Mouse (Mus musculus) heart, postnatal 10 days (tissue): ENCODE results near the gene A3galt2. TPM values are rescaled to one million over a fixed set of nuclear protein-coding genes. Genes with fewer than 3 reads are reported as not detected.

Experiments
- DNase-seq, 2 experiments: peaks; one replicate each; pipeline ENCODE4 v3.0.0; 2021
- intact Hi-C: fragments of 180-260 bp; cut with DNase I; formaldehyde crosslinking; loops from one replicate; pipeline ENCODE4 v1.15.1; 2025
- total RNA-seq, 2 experiments: library from RNA; stranded (reverse); gene quantifications; 2 replicates each; pipeline ENCODE4 v1.2.3; 2021

Gene A3galt2
- total RNA-seq, 2 experiments from 2014 or later: 0.12 to 0.29 TPM

DNA sequence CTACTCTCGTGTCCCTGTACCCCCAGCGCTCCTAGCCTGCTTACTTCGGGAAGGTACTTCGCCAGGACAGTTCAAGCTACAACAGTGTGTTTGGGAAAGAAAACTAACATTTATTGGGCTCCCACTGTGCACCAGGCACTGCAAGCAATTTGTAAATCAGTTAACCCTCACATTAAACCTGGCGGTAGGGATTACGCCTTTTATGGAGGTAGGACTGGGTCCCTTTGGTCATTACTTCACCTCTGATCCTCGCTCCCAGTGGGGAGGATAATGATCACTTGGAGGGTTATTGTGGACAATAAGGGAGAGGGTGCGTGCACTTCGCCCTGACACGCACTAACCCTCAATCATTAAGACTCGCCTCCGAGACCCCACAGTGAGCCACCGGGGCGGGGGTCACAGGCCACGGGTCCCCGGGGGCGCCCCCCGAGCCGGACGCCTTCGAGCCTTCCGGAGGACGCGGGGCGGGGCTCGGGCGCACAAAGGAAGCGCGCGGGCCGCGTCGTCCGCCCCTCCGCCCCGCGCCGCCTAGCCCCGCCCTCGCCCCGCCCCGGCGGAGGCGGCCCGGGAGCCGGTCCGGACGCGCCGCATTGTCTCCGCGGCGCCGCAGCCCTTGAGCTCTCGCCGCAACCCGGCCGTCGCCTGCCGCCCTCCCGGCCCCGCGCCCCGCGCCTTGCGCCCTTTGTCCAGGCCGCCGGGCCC is 28.0 kb upstream of the A3galt2 start:
- peak; percentile 87 to 90 for DNase-seq
- intact Hi-C loops: loop anchor here (5.0 kb wide), 1 partner anchor 50 kb away; no protein-coding TSS in a partner anchor

DNA sequence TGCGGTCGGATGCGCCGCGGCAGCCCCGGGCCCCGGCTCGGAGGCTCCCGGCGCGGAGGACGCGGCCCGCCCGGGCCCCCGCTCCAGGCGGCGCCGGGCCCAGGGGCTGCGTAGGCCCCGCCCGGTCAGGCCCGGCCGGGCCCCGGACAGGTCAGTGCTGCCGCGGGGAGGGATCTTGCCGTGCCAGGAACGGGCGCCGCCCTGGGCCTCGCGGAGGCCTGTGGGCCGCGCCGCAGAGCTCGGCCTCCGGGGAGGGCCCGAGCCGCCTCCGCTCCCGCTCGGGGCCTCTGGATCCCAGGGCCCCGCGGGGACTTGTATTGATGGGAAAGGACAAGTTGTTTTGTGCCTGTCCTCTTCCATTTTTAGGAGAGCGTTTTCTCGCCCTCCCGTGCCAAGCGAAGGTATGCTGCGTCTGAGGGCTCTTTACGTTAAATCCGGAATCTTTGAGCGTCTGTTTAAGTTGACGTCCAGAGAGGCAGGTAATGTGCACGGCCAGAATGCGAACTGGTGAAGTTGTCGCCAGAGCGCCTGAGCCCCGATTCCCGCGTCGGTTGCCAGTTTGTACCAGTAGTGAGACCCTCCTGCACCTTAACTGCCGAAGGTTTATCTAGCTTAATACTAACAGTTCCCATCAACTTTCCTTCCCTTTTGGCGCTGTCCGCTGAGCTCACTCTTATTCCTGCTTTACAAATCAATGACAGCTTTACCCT is 27.3 kb upstream of the A3galt2 start:
- intact Hi-C loops: loop anchor here (5.0 kb wide), 1 partner anchor 49 kb away; no protein-coding TSS in a partner anchor
- peak in 1 of 2 experiments; percentile 65 for DNase-seq

DNA sequence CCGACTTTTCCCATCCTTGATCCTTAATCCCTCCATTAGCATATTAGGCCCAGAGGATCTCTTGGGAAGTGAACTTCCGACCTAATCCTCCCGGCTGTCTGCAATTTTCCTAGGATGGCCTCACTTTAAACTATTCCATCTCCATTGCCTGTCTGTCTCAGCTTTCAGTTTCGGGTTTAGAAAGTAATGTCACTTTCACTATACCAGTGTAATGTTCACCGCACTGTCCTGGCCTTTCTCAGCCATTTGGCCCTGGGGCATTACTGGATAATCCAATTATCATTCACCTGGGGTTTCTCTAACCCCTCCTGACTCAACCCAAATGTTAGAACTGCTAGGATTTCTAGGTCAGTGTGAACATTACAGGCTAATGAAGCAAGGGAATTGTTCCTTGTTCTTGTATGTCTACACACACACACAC is 26.7 kb upstream of the A3galt2 start:
- intact Hi-C loops: loop anchor here (5.0 kb wide), 1 partner anchor 49 kb away; no protein-coding TSS in a partner anchor
- peak in 1 of 2 experiments; percentile 20 for DNase-seq

DNA sequence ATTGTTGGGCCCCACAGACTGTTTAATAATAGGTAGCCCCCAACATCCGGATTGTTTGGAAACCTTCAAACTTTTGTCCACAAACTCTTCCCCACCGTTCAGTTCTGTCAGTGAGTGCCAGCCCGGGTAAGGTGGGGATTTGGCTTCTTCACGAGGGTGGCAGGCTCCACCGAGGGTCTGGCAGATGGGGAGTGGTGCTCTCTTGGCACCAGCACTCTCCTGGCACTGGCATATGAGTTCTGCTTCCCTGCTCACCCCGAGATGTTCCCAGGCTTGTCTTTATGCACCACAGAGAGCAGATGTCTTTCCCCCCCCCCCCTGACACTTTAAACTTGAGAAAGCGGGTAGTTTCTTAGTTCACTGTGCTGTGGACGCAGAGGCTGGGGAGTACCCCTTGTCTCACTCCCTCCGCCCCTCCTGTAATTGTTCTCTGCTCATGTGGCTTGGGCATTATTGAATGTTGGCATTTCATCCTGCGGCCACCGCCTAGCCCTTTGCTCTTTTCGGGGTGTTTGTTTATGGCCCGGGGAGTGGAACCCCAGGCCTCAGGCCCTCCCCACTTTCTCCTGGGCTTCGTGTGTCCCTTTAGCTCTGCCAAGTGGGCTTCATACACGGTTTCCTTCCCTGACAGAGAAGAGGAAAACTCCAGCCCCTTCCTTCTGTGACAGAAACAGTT is 26.0 kb upstream of the A3galt2 start:
- DNase-seq: peak in 1 of 2 experiments; percentile 20

DNA sequence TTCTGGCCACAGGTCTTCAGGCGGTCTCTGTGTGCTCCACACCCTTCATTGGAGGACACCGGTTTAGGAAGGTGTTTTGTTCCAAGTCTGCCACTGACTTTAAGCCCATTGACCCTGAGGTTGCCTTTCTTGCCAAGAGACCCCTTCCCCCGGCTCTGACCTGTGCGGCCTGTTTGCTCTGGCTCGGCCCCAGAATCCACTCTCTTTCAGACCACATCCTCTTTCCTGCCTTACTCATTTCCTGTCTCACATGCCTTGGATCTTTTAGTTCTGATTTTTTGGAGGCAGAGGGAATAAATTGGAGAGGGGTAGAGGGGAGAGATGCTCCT is 25.5 kb upstream of the A3galt2 start:
- DNase-seq: peak; percentile 46 to 62
- intact Hi-C loops: loop anchor here (5.0 kb wide), 1 partner anchor 48 kb away; no protein-coding TSS in a partner anchor

More for the DNA sequence above, 26.0 kb upstream of the A3galt2 start:
- intact Hi-C loops: loop anchor here (5.0 kb wide), 1 partner anchor 48 kb away; no protein-coding TSS in a partner anchor

DNA sequence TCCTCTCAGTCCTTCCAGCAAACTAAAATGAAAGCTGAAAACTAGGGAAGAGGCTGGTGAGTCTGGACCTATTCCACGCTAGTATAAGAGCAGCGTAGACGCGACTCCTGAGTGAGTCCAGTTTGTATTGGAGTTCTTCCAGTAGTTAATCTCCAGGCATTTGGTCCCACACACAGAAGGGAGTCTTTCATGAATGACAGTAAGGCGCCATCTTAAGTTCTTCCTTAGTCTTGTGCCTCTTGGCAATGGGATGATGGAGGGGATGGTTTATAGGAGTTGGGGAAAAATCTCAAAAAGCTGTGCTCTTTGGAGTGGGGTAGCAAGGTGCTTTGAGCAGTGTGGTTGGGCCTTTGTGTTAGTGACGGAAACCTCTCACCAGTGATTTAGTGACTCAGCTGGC is 24.9 kb upstream of the A3galt2 start:
- intact Hi-C loops: no loop called here
- DNase-seq: no peak

DNA sequence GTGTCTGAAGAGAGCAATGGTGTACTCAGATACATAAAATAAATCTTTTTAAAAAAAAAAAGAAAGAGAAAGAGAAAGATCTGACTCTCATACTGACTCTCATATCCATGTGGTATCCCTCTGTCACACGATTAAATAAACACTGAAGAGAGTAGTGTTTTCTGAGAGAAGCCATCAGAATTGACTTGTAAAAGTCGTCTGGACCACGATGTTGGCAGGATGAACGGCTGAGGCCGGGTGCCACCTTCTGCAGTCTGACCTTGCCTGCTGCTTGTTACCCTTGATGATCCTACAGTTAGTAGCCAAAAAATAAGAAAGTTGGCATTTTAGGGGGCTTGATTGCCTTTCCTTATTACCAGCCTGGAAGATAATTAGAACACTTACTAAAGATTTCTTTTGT is 22.4 kb upstream of the A3galt2 start:
- DNase-seq: no peak
- intact Hi-C loops: no loop called here

DNA sequence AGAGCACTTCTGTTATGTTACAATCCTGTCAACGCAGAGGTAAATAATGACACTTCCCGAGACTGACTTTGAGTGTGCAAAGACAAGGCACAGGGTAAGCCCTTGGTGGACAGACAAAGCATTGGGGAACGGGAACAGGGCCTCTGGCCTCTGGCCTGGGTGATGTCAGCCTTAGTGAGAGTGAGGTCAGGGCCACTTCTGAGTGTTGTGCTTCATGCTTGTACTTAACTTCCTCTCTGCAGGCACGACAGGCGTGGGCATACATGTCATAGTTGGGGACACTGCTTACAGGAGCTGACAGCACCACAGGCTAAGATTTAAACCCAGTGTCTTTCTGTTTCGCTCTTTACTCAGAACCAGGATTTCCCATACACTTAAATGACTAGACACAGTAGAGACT is 21.7 kb upstream of the A3galt2 start:
- DNase-seq: peak; percentile 57 to 58
- intact Hi-C loops: no loop called here

DNA sequence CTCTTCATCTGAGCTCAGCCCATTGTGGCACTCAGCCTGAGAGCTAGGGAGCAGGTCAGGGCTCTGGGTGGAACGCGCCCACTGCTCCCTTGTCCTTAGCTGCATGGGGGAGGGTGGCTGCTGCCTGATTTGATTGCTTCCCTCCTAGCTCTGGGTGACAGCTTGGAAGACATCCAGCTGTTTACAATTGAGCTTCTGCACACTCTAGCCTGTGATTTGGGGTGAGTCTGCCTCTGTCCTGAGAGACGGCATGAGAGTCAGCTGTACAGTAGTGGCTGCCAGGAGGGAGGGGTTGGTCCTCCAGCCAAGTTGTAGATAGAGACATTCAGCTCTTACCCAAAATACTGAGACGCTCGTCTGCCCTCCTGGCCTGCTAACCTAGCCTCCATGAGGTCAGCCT is 20.9 kb upstream of the A3galt2 start:
- DNase-seq: peak; percentile 90 to 94
- intact Hi-C loops: no loop called here

DNA sequence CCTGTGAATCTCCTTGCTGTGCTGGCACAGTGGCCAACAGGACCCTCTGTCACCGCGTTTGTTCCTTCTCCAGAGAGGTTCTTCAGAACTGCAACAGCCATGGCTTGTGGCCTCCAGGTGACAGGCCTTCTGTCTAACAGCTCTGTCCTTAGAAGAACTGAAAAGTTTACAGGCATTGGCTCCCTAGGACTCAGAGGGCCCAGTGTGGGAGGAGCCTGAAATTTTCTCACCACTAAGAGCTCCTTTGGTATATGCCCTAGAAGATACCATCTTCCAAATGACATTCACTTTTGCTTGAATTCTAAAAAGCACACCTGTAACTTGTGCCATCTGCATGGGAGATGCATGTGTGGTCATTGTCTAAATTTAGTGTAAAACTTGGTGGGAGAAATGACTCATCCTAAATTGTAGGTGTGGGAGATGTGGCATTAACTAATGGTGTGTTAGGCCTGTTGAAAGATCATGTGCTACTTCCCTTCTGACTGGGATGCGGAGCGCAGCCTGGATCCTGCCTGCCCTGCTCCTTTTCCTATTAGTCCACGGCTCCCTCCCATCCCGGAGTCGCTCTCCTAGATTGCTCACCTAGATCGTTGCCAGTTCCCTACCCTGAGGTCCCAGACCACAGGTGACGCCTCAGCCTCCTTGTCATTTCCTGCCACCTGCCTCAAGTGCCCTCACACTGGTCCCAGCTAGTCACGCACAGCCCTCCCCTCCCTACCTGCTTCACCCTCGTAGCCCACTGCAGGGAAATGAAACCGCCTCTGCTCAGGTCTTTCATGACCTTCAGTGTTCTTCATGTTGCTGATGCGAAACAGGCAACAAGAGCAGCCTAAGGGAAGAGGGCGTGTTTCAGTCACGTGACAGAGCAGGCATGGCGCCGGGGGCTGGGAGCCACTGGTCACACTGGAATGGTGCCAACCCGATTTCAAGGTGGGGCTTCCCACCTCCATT is 20.2 kb upstream of the A3galt2 start:
- intact Hi-C loops: no loop called here
- DNase-seq: peak; percentile 37 to 61

DNA sequence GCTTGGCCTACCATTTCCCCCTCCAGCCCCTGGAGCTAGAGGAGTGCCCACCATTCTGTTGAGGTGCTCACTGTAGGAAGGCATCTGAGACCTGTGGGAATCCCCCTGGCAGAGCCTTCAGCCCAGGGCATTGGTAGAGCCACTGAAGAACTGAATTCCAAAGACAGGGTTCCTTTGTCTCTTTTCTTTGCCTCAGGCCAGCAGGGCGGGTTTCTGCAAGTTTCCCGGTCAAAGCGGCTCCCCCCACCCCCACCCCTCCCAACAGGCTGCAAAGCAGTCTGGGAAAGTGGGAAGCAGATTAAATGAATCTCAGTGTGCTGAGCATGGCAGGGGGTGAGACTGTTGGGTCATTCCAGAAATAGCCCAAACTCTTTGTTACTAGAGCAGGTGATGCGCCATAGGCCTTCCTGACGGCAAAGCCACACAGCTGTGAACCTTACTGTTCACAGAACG is 18.0 kb upstream of the A3galt2 start:
- peak in 1 of 2 experiments; percentile 39 for DNase-seq
- intact Hi-C loops: no loop called here

DNA sequence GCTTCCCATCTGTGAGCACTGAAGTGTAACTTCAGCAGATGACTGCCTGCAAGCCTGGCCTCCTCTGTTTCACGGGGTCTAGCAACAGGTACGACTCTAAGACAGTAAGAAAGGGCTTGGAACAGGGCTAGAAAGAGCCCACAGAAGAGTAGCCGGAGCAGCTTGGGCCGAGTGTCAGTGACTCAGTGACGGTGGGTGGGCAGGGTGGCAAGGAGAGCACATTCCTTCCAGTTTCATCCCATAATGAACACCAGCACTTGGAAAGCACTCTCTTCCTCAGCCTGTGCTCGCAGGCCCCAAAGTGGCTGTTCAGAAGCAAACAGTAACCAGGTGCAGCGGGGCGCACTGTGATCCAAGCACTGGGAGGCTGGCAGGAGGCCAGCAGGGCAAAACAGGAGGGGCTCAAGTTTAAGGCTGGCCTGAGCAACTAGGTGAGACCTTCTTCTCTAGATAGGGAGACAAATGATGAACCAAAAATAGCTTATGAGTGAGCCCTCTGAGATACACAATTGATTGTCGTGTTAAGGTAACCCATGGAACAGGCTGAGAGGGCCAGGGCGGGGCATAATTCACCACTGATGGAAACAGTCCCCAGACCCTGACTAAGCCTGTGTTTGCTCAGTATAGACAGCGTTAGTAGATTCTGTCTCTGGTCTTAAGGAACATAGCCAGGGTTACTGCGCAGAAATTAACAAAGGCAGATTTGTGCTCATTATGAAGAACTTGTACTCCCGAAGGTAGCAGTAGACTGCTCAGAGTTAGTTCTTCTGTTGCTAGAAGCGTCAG is 17.1 kb upstream of the A3galt2 start:
- no peak for DNase-seq
- intact Hi-C loops: no loop called here

DNA sequence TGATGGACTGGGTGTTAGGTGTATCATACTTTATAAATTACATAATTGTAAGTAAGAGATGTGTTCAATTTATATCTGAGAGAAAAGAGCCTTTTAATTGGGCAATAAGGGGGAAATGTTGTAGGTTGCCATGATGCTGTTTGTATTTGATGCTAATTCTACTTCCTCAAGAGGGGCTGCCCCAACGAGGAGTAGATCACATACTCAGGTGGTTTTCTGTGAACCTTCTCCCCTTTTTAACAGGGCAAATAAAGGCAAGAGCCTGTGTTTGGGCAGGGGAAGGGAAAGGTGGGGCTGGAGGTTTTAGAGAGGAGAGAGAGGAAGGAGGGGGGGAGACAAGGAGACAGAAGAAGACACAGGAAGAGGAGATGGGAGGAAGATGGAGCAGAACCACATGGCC is 14.3 kb upstream of the A3galt2 start:
- intact Hi-C loops: no loop called here
- DNase-seq: no peak

DNA sequence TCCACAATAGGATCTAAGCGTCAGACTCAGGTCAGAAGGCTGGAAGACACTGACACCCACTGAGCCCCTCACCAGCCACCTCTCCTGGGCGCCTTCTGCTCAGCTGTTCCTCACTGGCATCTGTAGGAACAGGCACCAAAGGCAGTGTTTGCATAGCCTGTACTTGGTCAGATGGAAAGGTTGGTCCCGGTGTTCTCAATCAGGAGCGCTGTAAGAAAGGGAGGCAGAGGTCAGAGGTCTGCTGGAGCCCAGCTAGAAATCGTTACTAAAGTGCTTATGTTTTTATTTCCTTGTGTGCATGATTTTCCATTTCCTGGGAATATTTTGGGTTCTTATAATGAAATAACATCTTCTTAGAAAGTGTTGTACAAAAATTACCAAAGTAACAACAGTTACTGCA is 13.3 kb upstream of the A3galt2 start:
- intact Hi-C loops: no loop called here
- no peak for DNase-seq

DNA sequence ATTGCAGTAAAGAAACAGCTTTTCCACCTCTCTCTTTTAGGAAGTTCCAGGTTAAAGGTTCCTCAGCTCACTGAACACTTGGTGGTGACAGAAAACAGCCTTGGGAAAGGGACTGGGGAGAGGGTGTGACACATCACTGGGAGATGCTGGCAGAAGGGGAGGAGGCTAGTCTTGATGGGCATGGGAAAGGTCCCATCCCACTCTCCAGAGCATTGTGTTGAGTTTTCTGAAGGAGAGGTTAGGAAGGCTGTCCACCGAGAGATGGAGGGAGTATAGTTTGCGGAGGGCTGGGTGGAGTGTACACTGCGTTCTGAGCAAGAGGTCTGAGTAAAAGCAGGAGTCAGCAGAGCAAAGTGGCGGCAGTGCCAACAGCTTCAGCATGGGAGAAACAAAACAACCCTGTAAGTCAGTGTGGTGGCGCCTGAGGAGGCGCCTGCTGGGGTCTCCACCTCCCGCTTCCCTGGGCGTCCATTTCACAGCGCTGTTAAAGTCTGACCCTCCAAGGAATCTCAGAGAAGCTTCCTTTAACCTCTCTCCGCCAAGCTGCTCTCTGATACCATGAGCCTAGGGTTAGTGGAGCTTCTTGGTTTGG is 12.7 kb upstream of the A3galt2 start:
- intact Hi-C loops: no loop called here

DNA sequence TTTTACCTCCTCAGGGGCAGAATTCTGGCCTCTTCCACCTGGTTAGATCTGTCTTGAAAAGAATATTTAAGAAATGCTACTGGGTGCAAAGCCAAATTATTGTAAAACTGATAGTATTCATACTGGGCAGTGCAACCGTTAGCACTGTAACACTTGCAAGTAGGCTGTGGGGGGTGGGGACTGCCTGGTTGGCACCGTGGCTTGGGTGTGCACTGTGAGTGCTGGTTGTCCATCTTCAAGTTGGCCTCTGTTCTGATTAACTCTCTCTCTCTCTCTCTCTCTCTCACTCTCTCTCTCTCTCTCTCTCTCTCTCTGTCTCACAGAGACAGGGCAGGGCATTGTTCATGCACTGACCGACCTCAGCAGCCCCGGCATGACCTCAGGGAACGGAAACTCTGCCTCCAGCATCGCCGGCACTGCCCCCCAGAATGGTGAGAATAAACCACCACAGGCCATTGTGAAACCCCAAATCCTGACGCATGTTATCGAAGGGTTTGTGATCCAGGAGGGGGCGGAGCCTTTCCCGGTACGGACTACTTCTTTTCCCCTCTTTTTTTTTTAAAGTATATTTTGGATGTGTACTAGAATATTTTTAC is 12.0 kb upstream of the A3galt2 start:
- no peak for DNase-seq
- intact Hi-C loops: no loop called here

More for the DNA sequence above, 12.7 kb upstream of the A3galt2 start:
- DNase-seq: no peak

DNA sequence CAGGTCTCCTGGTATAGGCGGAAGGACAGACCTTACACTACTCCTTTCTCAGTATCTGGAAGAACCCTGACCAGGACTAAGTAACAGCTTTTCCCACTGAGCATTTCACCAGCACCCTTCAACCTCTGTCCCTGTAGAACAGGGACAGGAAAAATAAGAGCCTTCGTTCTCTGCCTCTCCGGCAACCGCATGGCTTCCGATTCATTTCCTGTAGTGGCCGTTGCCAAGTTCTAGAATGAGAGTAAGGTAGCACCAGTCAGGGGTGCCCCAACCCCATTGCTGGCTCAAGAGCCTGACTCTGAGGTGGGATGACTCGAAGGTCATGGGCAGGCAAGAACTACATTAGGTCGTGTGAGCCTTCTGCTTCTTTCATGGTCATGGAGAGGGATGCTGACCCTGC is 10.0 kb upstream of the A3galt2 start:
- intact Hi-C loops: no loop called here
- DNase-seq: no peak

DNA sequence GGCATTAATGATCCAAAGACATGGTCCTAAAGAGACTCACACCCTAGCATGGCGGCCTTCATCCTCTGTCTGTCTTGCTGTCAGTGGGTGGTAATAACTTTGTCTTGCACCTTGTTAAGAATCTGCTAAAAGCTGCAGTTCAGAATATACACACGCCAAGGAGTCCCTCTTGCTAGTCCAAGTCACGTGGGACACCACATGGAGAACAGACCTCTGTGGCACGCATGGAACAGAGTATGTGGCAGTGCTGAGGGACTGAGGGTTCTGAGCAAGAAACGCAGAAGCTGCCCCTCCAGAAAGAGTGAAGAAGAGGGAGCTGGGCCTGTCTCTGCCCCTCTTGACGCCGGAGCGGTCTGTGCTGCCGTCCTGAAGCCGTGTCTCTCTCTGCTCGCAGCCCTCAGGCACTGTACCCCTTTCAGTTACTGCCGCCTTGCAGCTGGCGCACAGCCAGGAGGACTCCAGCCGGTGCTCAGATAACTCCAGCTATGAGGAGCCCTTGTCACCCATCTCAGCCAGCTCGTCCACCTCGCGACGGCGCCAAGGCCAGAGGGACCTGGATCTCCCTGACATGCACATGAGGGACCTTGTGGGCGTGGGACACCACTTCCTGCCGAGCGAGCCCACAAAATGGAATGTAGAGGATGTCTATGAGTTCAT is 7.4 kb upstream of the A3galt2 start:
- intact Hi-C loops: no loop called here
- peak; percentile 49 to 51 for DNase-seq
